Mouse (Mus musculus) ovary, postnatal 36 days (tissue): ENCODE results near the gene Olfr228.
"Not testable (repeated sequence)": the region's sequence is repeated elsewhere in the genome, so short reads cannot be mapped to it uniquely, and the experiment has no call there.

Experiments used
- DNase-seq: peaks from one replicate; pipeline ENCODE4 v3.0.0; 2022; ENCODE audit warnings: low spot score, mixed read lengths

The Olfr228 gene

GRCm38 (mm10) chr2:86487286-86487685 lies at the start of gene Olfr228:
Gene Olfr228, minus strand, starts transcription at chr2:86487386.
- no peak for DNase-seq

- no peak for DNase-seq
Measured at GRCm38 (mm10) chr2:86530991-86531390, 43.8 kb upstream of the Olfr228 start.

- DNase-seq, result no peak
Measured at GRCm38 (mm10) chr2:86508161-86508560, 21.0 kb upstream of the Olfr228 start, which contains the start of gene Olfr1076. Gene Olfr1076, plus strand, starts transcription at chr2:86508461.

- peak; percentile 30 for DNase-seq
Measured at GRCm38 (mm10) chr2:86464442-86465109, 22.6 kb downstream of the Olfr228 start.

GRCm38 (mm10) chr2:86460434-86460833 lies 26.8 kb downstream of the Olfr228 start:
- no peak for DNase-seq

- no peak for DNase-seq
Measured at GRCm38 (mm10) chr2:86456169-86456568, 31.0 kb downstream of the Olfr228 start, which contains the start of gene Olfr1066. Gene Olfr1066, minus strand, starts transcription at chr2:86456269.

- DNase-seq, result not testable (repeated sequence)
Measured at GRCm38 (mm10) chr2:86450491-86450890, 36.7 kb downstream of the Olfr228 start, which contains the start of gene Olfr1065. Gene Olfr1065, minus strand, starts transcription at chr2:86450591.

GRCm38 (mm10) chr2:86442101-86442500 lies 45.1 kb downstream of the Olfr228 start:
- DNase-seq, result not testable (repeated sequence)
